Mouse (Mus musculus): ENCODE measurements around the gene Cldn5. TPM values are rescaled to one million over a fixed set of nuclear protein-coding genes. Genes with fewer than 3 reads are reported as not detected.

Gene Cldn5
- polyA plus RNA-seq (2016; fragmentation: Nextera tagmentation; extraction: Ambion mirVana), result 23.3 and 25.5 TPM in 2 replicates

- peak within 1 kb of the TSS; percentile 52 for H3K4me3 ChIP-seq
- peaks cover 21% of the 10 kb centered on the region for H3K36me3 ChIP-seq (replicated peaks)
- H3K27ac ChIP-seq, result peak within 1 kb of the TSS; percentile 70
- peaks cover 62% of the 10 kb centered on the region for H3K27me3 ChIP-seq (ENCODE audit: poor library complexity, severe bottlenecking)
- DNase-seq (ENCODE audit: extremely low spot score, low spot score), result peak; percentile 30
- 2% methylated on average over 19 of the region's 19 CpGs for WGBS
- no peaks in the 10 kb centered on the region for H3K9me3 ChIP-seq
- peaks cover 46% of the 10 kb centered on the region for H3K4me1 ChIP-seq
These were observed at the start of gene Cldn5 for GRCm38 (mm10) chr16:18776556-18777100. Gene Cldn5, plus strand, starts transcription at chr16:18776847.

- no peak for DNase-seq (ENCODE audit: extremely low spot score, low spot score)
- no peak overlapping the region for H3K27ac ChIP-seq
- 0 out of 2 replicates have a peak, but pooled peaks cover 5% of the 10 kb centered on the region for H3K4me1 ChIP-seq
- H3K4me3 ChIP-seq, result no peak overlapping the region
- no peaks in the 10 kb centered on the region for H3K9me3 ChIP-seq
- 75% methylated on average over 10 of the region's 10 CpGs for WGBS
- H3K36me3 ChIP-seq (replicated peaks), result no peaks in the 10 kb centered on the region
- no peaks in the 10 kb centered on the region for H3K27me3 ChIP-seq (ENCODE audit: poor library complexity, severe bottlenecking)
These were observed 48.8 kb upstream of the Cldn5 start for GRCm38 (mm10) chr16:18727536-18728499.

DNA sequence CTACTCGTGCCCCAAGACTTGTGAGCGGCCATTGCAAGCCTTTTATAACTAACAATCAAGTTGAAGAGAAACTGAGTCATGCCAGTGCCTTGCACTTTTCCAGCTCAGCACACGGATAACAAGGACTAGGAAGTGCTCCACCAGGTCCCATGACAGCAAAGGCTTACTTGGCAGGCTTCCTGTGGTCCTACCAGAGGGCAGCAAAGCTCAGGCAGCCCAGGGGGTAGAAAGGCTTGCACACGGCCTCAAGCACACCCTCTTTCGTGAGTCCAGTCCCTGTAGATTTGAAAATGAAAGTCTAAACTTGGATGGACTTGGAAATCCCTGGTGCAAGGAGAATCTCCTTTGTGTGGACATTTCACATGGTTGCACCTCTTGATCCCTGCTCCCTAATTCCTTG, 47.5 kb upstream of the Cldn5 start:
- no peak overlapping the region for H3K27ac ChIP-seq
- no peaks in the 10 kb centered on the region for H3K36me3 ChIP-seq (replicated peaks)
- peaks cover 14% of the 10 kb centered on the region; the same call in 1 of the 2 replicates for H3K4me1 ChIP-seq
- H3K27me3 ChIP-seq (ENCODE audit: poor library complexity, severe bottlenecking), result no peaks in the 10 kb centered on the region
- DNase-seq (ENCODE audit: extremely low spot score, low spot score), result no peak
- H3K9me3 ChIP-seq, result no peaks in the 10 kb centered on the region
- WGBS, result 74% methylated on average over 5 of the region's 5 CpGs
- no peak overlapping the region for H3K4me3 ChIP-seq

GRCm38 (mm10) chr16:18730640-18731039, 46.0 kb upstream of the Cldn5 start:
- Histone ChIP-seq H3K36me3 (replicated peaks) (no peaks in the 10 kb centered on the region), H3K27ac (no peak overlapping the region), H3K27me3 (ENCODE audit: poor library complexity, severe bottlenecking) (no peaks in the 10 kb centered on the region), H3K4me1 (peaks cover 9% of the 10 kb centered on the region; the same call in 1 of the 2 replicates), H3K4me3 (no peak overlapping the region), H3K9me3 (no peaks in the 10 kb centered on the region)
- WGBS, result 92% methylated on average over 3 of the region's 3 CpGs
- no peak for DNase-seq (ENCODE audit: extremely low spot score, low spot score)

DNA sequence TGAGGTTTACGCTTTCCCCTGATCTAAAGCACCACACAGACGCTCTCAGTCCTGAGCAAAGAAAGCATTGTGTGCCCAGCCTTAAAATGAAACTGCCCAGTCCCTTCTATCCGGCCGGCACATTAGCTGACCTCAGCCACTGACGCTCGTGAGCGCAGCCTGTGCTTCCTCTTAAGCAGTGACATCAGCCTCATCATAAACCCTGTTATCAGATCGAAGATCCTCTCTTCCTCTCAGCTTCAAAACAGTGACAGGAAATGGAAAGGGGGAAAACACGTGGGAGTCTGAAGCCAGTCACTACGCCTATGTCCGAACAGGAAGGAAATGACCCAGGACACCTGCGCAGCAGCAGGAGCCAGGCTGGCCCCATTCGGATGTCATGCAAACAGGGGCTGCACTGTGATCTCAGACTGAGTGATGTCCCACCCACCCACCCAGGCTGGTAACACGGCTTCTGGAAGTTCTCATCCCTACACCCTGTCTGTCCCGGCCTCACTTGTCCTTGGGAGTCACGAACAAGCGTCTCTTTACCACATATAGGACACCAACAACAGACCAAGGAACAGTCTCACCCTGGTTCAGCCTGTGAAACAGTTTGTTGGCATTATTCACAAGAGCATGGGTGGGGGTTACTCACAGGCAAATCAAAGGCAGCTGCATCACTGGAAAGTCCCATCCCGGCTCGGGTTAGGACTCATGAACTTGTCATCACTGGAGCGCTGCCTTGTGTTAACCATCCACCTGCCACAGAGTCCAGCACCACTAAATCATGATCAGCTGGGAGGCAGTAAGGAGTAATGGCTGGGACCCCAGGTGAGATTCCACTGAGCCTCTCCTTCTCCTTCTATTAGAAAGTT, 43.3 kb upstream of the Cldn5 start:
- DNase-seq (ENCODE audit: extremely low spot score, low spot score), result no peak
- no peak overlapping the region for H3K27ac ChIP-seq

DNA sequence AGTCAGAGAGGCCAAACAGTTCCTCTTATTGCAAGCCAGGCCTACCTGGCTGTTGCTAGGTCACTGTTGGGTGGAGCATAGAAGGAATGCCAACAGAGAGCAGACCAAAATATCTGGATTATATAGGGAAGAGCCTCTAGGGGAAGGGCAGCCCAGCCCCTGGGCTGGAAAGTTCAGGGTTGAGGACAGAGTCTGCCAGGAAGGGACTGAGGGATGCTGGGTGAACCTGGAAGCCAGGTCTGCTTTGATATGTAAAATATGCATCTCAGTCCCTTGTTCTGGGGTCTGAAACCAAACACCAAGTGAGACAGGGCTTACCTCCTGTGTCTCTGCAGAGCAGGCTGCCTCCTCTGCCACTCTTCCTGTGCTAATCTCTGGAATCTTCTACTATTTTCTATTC, 38.3 kb upstream of the Cldn5 start:
- Histone ChIP-seq H3K36me3 (replicated peaks) (no peaks in the 10 kb centered on the region), H3K27ac (no peak overlapping the region), H3K4me1 (peaks cover 12% of the 10 kb centered on the region), H3K4me3 (no peak overlapping the region), H3K27me3 (ENCODE audit: poor library complexity, severe bottlenecking) (no peaks in the 10 kb centered on the region), H3K9me3 (no peaks in the 10 kb centered on the region)
- no peak for DNase-seq (ENCODE audit: extremely low spot score, low spot score)

More for the DNA sequence above, 43.3 kb upstream of the Cldn5 start:
- 80% methylated on average over 20 of the region's 20 CpGs for WGBS
- Histone ChIP-seq H3K27me3 (ENCODE audit: poor library complexity, severe bottlenecking) (no peaks in the 10 kb centered on the region), H3K36me3 (replicated peaks) (no peaks in the 10 kb centered on the region), H3K4me1 (peaks cover 11% of the 10 kb centered on the region), H3K4me3 (no peak overlapping the region), H3K9me3 (no peaks in the 10 kb centered on the region)

GRCm38 (mm10) chr16:18746268-18747122, 30.2 kb upstream of the Cldn5 start:
- WGBS, result 91% methylated on average over 20 of the region's 20 CpGs
- Histone ChIP-seq H3K9me3 (no peaks in the 10 kb centered on the region), H3K27ac (no peak overlapping the region), H3K4me1 (no peaks in the 10 kb centered on the region), H3K4me3 (no peak overlapping the region), H3K36me3 (replicated peaks) (no peaks in the 10 kb centered on the region), H3K27me3 (ENCODE audit: poor library complexity, severe bottlenecking) (no peaks in the 10 kb centered on the region)
- no peak for DNase-seq (ENCODE audit: extremely low spot score, low spot score)

GRCm38 (mm10) chr16:18751101-18751500, 25.5 kb upstream of the Cldn5 start:
- Histone ChIP-seq H3K4me1 (no peaks in the 10 kb centered on the region), H3K27me3 (ENCODE audit: poor library complexity, severe bottlenecking) (no peaks in the 10 kb centered on the region), H3K36me3 (replicated peaks) (no peaks in the 10 kb centered on the region), H3K4me3 (no peak overlapping the region), H3K27ac (no peak overlapping the region), H3K9me3 (no peaks in the 10 kb centered on the region)
- 90% methylated on average over 11 of the region's 11 CpGs for WGBS
- DNase-seq (ENCODE audit: extremely low spot score, low spot score), result no peak

- Histone ChIP-seq H3K4me3 (no peak overlapping the region), H3K36me3 (replicated peaks) (no peaks in the 10 kb centered on the region), H3K4me1 (no peaks in the 10 kb centered on the region), H3K27ac (no peak overlapping the region), H3K9me3 (no peaks in the 10 kb centered on the region), H3K27me3 (ENCODE audit: poor library complexity, severe bottlenecking) (no peaks in the 10 kb centered on the region)
- DNase-seq (ENCODE audit: extremely low spot score, low spot score), result no peak
- 88% methylated on average over 10 of the region's 10 CpGs for WGBS
These were observed 24.7 kb upstream of the Cldn5 start for GRCm38 (mm10) chr16:18751885-18752499.

DNA sequence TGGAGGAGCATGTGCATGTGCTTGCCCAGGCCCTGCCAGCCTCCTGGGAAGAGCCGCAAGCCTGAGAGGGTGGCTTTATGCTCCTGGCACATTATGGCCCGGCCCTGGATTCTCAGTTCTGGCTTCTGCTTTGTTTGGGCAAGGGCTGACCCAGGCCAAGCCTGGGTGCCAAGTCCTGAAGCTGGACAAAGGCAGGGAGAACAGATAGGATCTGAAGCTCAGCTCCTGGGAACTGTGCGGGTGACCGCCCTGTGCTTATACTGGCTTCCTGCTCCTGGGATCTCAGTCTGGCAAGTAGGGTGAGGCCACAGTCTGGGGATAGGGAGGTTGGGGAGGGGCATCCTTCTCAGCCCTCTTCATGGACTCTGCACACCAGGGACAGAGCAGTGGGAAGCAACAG, 14.9 kb upstream of the Cldn5 start:
- DNase-seq (ENCODE audit: extremely low spot score, low spot score), result no peak
- Histone ChIP-seq H3K9me3 (no peaks in the 10 kb centered on the region), H3K4me1 (no peaks in the 10 kb centered on the region), H3K36me3 (replicated peaks) (no peaks in the 10 kb centered on the region), H3K27me3 (ENCODE audit: poor library complexity, severe bottlenecking) (no peaks in the 10 kb centered on the region), H3K4me3 (no peak overlapping the region), H3K27ac (no peak overlapping the region; the same call in 1 of the 2 replicates)
- 91% methylated on average over 4 of the region's 4 CpGs for WGBS

GRCm38 (mm10) chr16:18762960-18763359, 13.7 kb upstream of the Cldn5 start:
- Histone ChIP-seq H3K9me3 (no peaks in the 10 kb centered on the region), H3K36me3 (replicated peaks) (no peaks in the 10 kb centered on the region), H3K4me1 (no peaks in the 10 kb centered on the region), H3K4me3 (no peak overlapping the region), H3K27ac (no peak overlapping the region), H3K27me3 (ENCODE audit: poor library complexity, severe bottlenecking) (no peaks in the 10 kb centered on the region)
- WGBS, result 79% methylated on average over 3 of the region's 3 CpGs
- no peak for DNase-seq (ENCODE audit: extremely low spot score, low spot score)

Measured in forebrain, embryonic 10.5 days (tissue).